Mouse (Mus musculus): ENCODE data around the gene Hs3st3a1.
A peak's percentile ranks its signal among the peaks of the same experiment; 100 is the strongest.

The Hs3st3a1 gene

GRCm38 (mm10) chr11:64434611-64435545 lies at the start of gene Hs3st3a1:
TSS of gene Hs3st3a1 (plus strand) at chr11:64435332.
- peak; percentile 47 for DNase-seq (ENCODE audit: low read depth, low spot score)

DNA sequence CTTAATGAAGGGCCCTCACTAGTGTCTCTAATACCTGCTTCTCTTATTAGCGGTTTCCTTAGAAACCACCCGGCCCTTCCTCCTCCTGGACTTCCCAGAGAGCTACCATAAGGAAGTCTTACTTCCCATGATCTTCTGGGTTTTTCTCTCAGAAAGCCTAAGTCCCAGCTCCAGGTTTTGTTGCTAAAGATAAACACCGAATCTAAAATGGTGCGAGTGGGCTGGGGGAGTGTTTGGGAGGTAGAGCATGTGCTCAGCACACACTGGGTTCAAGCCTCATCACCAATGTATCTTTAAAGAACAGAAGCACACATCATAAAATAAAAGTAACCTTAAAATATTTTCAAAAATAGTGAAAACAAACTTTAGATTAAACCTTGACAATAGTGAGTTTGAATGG lies 48.8 kb upstream of the Hs3st3a1 start:
- DNase-seq (ENCODE audit: low read depth, low spot score) = no peak

GRCm38 (mm10) chr11:64396331-64396881 lies 38.7 kb upstream of the Hs3st3a1 start:
- peak; percentile 8 for DNase-seq (ENCODE audit: low read depth, low spot score)

DNA sequence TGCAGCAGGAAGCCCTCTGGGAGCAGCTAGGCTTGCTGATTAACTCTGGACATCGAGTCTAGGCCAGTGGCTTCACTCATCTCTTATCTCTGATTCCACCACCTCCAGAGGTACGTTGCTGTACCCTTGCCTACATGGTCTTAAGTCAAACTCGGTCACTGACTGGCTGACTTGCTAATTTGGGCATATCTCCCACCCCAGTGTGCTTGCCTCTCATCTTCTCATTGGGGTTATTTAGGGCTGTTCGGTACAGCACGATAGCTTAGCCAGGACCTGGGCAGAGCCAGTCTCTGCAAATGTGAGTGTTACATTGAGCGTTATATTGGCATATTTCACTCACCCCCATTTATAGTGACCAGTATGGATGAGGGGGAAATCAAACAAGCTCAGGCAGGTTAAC lies 38.2 kb upstream of the Hs3st3a1 start:
- DNase-seq (ENCODE audit: low read depth, low spot score) = no peak

GRCm38 (mm10) chr11:64397612-64398011 lies 37.5 kb upstream of the Hs3st3a1 start:
- no peak for DNase-seq (ENCODE audit: low read depth, low spot score)

GRCm38 (mm10) chr11:64400534-64401093 lies 34.5 kb upstream of the Hs3st3a1 start:
- DNase-seq (ENCODE audit: low read depth, low spot score) = no peak

GRCm38 (mm10) chr11:64418969-64419368 lies 16.2 kb upstream of the Hs3st3a1 start:
- no peak for DNase-seq (ENCODE audit: low read depth, low spot score)

GRCm38 (mm10) chr11:64435546-64436411 lies 647 bp downstream of the Hs3st3a1 start:
- DNase-seq (ENCODE audit: low read depth, low spot score) = peak; percentile 18

DNA sequence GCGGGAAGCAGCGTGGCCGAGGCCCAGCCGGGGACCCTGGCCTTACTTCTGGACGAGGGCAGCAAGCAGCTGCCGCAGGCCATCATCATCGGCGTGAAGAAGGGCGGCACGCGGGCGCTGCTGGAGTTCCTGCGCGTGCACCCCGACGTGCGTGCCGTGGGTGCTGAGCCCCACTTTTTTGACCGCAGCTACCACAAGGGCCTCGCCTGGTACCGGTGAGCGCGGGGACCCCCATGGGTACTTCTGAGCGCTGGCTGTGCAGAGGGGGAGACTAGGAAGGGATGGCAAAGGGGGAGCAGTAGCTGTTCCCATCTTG lies 1.2 kb downstream of the Hs3st3a1 start, which contains the start of gene F930015N05Rik:
Gene F930015N05Rik (minus strand): TSS at position 242 of the 316 bp plus-strand sequence.
- DNase-seq (ENCODE audit: low read depth, low spot score) = no peak

GRCm38 (mm10) chr11:64436791-64437298 lies 1.7 kb downstream of the Hs3st3a1 start:
- DNase-seq (ENCODE audit: low read depth, low spot score) = no peak

DNA sequence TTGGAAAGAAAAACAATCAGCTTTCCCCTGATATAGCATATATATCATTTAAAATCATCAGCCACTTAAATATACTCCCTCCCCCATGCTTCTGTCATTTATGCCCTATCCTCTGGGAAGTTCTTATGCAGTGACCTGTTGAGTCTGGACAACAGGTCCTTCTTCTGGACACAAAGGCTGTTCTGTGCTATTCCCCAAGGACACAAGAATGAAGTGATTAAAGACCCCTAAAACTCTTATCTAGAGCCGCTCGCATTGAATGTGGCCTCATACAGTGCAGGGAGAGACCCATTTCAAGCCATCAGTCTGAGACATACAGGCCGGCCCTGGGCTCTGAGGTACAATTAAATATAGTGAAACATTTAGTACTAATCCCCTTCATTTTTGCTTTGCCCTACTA lies 2.6 kb downstream of the Hs3st3a1 start:
- no peak for DNase-seq (ENCODE audit: low read depth, low spot score)

DNA sequence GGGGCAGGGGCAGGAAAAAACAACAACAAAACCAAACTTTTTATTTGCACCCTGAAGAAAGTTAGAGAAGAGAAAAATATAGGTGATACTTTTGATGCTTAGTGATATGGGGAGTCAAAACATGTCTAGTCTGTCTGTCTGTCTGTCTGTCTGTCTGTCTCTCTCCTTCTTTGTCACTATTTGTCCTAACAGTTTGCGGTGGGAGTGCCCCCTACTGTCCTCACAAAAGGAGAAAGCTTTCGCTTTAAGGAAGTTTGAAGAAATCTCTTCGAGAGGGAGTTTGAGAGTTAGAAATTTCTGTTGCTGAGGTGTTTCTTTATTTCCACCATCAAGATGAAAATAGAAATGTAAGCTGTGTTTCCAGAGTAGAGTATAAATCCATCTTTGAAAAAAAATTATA lies 3.8 kb downstream of the Hs3st3a1 start:
- DNase-seq (ENCODE audit: low read depth, low spot score) = peak; percentile 32

GRCm38 (mm10) chr11:64442119-64442518 lies 7.0 kb downstream of the Hs3st3a1 start:
- peak; percentile 40 for DNase-seq (ENCODE audit: low read depth, low spot score)

GRCm38 (mm10) chr11:64442701-64443100 lies 7.6 kb downstream of the Hs3st3a1 start:
- no peak for DNase-seq (ENCODE audit: low read depth, low spot score)

DNA sequence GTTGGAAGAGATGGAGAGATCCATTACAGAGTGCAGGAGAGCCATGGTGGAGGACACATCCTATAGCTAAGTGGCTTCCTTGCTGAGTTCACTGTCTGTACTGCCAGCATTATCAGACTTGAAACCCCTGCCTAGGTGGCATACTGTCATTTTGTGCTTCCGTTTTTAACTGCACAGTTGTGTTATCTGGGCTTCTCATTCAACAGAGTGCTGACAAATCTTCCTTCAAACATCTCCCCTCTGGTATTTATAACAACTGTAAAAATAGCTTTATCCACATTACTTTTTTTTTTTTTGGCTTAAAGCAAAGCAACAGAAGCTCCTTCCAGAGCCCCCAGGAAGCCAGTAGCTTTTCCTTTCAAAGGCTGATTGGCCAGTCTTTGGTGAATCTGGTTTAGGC lies 10.1 kb downstream of the Hs3st3a1 start:
- DNase-seq (ENCODE audit: low read depth, low spot score) = no peak

GRCm38 (mm10) chr11:64448586-64449315 lies 13.6 kb downstream of the Hs3st3a1 start:
- DNase-seq (ENCODE audit: low read depth, low spot score) = no peak

DNA sequence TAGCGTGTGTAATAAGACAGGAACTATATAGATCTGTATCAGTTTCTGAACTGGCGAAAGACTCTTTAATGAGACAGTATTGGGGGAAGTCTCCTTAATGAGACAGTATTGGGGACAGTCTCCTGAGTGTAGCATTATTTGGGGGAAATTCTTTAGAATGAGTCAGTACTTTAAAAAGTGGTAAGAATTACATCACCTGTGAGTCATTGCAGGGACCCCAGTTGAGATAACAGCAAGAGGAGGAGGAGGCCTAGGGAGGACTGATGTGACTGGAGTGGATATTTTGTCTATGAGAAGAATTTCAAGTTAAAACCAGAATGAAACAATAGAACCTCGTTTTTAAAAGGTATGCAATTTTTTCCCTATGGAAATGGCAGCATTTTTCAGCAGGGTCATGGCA lies 26.6 kb downstream of the Hs3st3a1 start:
- DNase-seq (ENCODE audit: low read depth, low spot score) = no peak

DNA sequence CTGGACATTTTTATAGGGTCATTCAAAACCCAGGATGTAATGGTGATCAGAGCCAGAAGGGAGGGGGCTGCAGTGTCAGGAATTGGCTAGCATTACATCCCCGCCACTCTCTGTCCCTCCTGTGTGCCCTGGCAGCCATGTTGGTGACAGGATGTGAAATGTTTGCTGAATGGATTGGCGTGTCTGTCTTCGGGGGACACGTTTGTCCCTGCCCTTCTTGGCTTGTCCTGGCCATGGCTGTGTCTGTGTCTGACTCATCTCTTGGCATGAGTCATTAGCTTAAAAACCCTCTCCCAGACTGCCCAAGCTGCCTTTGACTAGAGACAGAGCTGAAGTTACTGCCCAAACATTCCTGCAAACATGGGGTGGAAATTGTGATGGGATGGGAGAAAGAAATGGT lies 33.6 kb downstream of the Hs3st3a1 start:
- no peak for DNase-seq (ENCODE audit: low read depth, low spot score)

DNA sequence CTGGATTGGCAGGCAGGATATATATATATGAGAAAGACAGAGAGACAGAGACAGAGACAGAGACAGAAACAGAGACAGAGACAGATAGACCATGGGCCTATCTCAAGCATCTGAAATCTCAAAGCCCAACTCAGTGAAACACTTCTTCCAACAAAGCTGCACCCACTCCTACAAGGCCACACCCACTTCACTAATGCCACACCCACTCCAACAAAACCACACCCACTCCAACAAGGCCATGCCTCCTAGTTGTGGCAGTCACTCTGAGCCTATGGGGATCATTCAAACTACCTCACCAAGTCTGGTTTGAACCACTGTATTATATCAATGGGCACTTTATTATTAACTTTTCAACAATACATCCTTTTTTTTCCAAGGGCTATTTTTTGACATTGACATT lies 35.6 kb downstream of the Hs3st3a1 start:
- DNase-seq (ENCODE audit: low read depth, low spot score) = no peak

DNA sequence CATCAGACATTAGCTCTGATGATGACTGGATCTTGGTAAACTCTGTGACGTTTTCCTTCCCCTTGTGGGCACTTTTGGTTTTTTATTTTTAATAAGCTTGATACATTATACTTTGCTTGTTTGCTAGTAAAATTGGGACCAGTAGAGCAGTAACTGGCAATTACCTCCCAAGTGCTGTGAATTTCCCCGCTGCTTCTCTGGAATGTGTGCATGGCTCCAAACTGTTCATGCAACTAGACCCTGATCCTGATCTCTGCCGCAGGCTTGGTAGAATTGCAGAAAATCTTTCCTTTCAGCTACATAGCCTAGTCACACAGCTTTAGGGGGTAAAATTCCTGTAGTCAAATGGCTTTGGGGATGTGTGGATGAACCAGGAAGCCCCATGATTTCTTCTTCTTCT lies 38.5 kb downstream of the Hs3st3a1 start:
- DNase-seq (ENCODE audit: low read depth, low spot score) = no peak

DNA sequence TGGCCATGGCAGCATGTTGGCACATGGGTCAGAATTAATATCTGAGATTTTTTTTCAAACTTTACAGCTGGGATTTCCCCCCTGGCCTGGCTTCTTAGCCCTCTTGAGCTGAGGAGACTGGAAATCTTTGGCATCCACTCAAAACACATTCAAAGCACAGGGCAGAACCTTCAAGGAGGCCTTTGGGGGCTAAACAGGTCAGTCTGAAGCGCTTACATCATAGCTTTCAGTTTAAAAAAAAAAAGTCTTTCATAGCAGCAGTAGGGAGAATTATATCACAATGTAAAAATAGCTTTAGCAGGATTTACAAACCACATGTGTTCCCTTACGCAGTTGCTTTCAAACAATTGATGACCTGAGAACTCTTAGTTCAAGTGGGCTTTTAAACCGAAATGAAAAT lies 46.3 kb downstream of the Hs3st3a1 start:
- DNase-seq (ENCODE audit: low read depth, low spot score) = no peak
